Mouse (Mus musculus): ENCODE data around the gene Slc38a3.

The Slc38a3 gene

DNA sequence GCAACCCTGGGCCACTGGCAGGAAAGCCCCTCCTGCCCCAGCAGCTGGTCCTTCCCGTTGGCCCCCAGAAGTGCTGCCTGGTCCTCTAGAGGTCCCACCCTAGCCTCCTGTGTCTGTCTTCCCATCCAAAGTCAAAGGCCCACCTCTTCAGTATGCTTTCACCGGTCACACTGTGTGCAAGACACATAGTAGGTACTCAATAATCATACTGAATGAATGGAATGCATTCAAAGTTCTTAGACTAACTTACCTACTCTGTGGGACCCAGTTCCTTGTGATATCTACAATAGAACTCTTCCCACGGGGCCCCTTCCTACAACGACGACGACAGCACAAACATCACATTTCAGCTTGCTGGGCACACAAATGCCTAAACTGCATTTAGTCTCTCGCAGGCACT is 4.0 kb downstream of the Slc38a3 start:
- DNase-seq = no peak

- DNase-seq = no peak
Observed at GRCm38 (mm10) chr9:107663525-107663924, 5.8 kb downstream of the Slc38a3 start.

GRCm38 (mm10) chr9:107662342-107662741 is 7.0 kb downstream of the Slc38a3 start:
- DNase-seq = no peak

GRCm38 (mm10) chr9:107660777-107661176 is 8.6 kb downstream of the Slc38a3 start:
- no peak for DNase-seq

- no peak for DNase-seq
Observed at GRCm38 (mm10) chr9:107659961-107660360, 9.4 kb downstream of the Slc38a3 start.

DNA sequence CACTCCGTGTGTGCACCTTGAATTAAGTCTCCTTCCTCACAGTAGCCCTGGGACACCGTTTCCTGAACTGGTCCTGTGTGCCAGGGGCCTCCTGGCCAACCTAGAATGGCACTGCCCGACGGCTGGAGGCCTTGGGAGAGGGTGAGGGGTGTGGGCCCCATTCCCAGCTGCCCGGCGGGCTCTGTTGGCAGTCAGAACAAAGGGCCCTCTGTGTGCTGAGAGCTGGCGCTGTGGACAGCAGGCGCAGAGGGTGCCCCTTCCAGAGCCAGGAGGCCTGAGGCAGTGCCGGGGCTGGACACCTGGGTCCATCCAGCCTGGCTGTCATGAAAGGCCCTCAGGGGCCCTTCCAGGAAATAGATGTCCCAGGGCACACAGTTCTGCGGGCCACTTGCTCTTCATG is 9.8 kb downstream of the Slc38a3 start:
- no peak for DNase-seq

- no peak for DNase-seq
Observed at GRCm38 (mm10) chr9:107658096-107658495, 11.2 kb downstream of the Slc38a3 start.

DNA sequence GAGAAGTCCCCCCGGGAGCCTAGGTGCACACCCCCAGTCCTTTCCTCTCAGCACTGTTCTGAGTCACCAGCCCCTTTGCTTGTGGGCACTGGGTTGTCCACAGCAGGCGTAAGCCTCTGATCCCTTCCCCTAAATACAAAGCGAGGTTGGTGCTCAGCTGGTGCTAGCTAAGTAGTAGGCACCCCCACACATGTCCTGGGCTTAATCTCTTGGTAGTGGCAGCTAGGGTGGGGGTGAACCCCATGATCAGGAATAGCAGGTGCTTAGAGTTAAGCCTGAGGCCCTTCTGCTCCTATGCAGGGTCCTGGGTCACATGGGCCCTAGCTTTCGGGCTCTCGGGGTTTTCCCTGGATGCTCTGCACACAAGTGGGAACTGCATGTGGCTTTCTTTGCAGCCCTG is 12.2 kb downstream of the Slc38a3 start:
- DNase-seq = no peak

GRCm38 (mm10) chr9:107654585-107654984 is 14.7 kb downstream of the Slc38a3 start:
- DNase-seq = no peak

- no peak for DNase-seq
Observed at GRCm38 (mm10) chr9:107653474-107653873, 15.9 kb downstream of the Slc38a3 start.

DNA sequence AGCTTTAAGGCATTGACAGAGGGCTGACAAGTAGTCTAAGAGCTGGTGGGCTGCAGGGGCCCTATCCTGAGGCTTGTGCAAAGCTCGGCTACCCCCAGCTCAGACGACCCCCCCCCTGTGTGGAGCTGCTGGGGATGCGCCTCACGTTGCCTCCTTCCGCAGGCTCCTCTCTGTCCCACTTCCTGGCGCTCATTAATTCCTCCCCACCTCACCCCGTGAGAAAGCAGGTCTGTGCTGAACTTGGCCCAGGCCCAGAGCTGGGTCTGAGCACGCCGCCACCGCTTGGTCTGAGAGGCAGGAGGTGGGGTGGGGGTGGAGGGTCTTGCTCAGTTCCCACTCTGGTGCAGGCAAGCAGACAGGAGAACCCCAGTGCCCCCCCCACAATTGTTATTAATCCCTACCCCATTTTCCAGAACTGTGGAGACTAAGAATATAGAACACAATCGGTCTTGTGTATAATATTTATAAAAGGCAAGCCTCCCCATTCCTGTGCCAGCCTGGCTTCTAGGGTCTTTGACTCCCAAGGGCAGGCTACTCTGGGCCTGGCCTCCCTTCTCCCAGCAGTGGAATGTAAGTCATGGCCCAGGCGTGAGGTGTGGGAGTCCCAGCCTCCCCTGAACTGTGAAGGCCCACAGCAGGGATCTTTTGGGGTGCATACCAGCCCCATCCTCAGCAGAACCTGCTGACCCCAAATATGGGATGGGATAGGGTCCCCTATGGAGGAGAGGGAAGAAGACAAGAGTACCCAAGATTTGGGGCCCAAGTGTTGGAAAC is 18.4 kb downstream of the Slc38a3 start:
- DNase-seq = no peak

DNA sequence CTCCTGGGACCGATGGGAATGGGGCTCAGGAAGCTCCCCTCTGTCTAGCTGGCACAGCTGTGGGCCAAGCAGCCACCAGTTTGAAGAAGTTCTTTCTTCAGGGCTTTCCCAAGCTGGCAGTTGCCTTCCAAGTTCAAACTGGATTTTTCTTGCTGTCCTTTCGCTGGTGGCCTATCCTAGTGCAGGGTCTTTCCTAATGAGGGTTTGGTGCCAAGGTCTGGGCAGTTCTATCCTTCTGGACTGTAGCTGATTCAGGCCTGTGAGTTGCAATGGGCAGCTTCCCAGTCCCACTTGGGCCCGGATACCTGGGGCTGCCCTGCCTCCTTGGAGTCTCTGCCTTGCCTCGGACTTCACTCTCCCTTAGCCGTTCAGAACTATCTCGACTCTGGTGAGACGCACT is 19.1 kb downstream of the Slc38a3 start:
- DNase-seq = no peak

DNA sequence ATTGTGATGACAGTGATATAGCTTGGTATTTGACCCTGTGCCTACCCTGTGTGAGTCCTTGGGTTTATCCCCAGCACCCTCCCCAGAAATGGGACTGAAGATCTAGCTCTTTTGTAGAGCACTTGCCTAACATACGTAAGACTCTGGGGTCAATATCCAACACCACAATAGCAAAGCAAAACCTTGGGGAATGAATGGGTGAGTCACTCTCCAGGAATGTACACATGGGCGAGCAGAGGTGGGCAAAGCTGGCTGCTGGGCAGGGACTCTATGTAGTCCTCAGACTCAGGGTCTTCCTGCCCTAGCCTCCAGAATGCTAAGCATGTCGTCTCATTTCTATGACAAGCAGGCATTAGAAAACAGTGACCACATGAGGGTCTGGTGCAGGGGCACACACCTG is 20.6 kb downstream of the Slc38a3 start:
- no peak for DNase-seq

- DNase-seq = no peak
Observed at GRCm38 (mm10) chr9:107646975-107647374, 22.4 kb downstream of the Slc38a3 start.

- peak; percentile 90 for DNase-seq
Observed at GRCm38 (mm10) chr9:107645577-107645976, 23.8 kb downstream of the Slc38a3 start.

GRCm38 (mm10) chr9:107645153-107645510 is 24.2 kb downstream of the Slc38a3 start:
- DNase-seq = no peak

DNA sequence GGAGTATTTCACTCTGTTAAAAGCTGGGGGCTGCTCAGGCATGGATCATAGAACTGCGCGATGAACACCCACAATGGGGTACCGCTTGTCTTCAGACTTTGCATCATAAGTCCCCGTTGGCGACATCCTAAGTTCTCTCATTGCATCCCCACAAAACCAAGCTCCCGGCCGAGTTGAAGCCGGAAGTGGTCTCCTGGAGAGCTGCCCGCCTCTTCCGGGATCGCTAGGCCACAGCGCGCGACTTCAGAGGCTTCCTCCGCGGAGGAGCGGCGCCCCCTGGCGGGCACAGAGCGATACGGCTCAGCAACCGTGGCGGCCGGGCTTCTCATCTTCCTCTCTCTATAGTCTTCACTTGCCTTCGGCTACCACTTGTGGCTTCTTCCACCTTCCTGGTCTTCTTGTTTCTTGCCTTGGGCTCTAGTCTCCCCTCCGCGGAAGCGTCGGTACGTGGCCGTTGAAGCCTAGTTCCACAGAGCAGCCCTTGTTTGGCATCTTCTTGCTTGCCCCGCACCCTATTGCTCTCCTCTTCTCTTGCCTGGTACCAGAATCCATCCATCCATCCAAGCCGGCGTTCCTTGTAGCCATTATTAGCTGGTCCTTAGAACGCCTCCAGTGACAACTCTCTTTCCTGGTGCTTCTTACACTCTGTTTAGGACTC is 24.7 kb downstream of the Slc38a3 start:
- peak; percentile 98 for DNase-seq

DNA sequence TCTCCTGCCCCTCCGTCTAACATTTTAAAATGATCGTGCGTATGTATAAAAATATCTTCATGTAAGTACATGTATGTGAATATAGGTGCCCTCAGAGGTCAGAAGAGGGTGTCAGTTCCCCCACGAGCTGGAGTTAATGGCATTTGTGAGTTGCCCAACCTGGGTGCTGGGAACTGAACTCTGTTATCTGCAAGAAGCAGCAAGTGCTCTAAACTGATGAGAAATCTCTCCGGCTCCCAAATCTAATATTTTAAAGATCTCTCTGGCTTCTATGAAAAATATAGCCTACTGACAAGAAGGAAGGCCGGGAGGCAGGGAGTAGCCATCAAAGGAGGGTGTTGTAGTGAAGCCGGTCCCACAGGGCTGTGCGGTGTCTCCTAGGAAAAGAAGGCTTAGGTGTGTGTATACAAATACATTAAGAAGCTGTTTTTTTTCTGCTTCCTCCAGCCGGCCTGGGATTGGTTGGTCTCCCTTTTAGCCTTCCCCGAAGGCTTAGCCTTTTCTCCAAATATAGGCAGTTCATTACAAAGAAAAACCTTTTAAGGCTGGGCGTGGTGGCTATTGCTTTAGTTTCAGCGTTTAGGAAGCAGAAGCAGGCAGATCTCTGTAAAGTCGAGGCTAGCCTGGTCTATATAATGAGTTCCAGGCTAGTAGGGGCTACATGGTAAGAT is 25.7 kb downstream of the Slc38a3 start:
- no peak for DNase-seq

GRCm38 (mm10) chr9:107641666-107642065 is 27.7 kb downstream of the Slc38a3 start:
- DNase-seq = no peak

DNA sequence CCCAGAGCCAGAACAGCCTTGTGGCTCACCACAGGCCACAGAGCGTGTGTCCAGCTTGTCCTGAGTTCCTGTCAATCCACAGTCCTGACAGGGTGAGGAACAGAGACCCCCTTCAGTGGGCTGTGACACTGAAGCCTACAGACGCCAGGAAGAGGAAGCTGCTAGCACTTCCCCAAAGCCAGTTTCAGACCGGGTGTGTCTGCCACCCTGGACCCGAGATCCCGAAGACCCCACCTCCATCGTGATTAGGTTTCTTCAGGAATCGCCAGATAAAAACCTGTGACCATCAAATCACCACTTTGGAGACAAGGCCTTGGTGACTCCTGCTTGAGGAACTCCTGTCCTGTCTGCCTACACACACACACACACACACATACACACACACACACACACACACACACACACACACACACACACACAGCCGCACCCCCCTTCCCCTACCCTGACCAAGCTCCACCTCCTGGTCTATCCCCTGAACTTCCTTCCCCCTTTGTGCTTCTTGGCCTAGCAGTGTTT is 29.0 kb downstream of the Slc38a3 start:
- DNase-seq = peak; percentile 60

DNA sequence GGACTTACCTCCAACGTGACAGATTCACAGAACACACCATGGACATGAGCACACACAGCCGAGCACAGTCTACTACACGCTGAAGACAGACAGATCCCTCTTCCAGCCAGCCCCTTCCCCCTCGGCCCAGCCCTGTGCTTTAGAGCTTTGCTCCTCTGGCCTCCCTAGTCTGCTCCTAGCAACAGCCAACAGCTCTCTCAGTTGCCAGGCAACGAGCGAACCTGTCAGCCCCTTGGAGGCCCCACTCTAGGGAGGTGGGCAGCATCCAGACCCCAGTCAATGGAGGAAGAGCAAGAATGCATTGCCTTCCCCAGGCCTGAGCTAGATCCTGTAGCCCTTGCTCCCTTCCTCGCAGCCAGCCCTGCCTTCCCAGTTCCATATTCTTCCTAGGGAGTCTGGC is 32.3 kb downstream of the Slc38a3 start:
- DNase-seq = no peak

GRCm38 (mm10) chr9:107635279-107636028 is 33.9 kb downstream of the Slc38a3 start, which contains the start of gene Gnai2:
Gene Gnai2 (minus strand): TSS chr9:107635367.
- DNase-seq = peak; percentile 95
